Mouse (Mus musculus): ENCODE measurements around the gene Nmur1. TPM values are rescaled to one million over a fixed set of nuclear protein-coding genes. Genes with fewer than 3 reads are reported as not detected.
"Not testable (repeated sequence)": the region's sequence is repeated elsewhere in the genome, so short reads cannot be mapped to it uniquely, and the experiment has no call there.

Nmur1 gene
- polyA plus RNA-seq, 2 experiments from 2014 or later = 1.5 to 4.0 TPM

- ATAC-seq = peak; percentile 82
Measured at GRCm38 (mm10) chr1:86358906-86359797, 66.9 kb downstream of the Nmur1 start, which contains the start of gene Ncl. Gene Ncl, minus strand, starts transcription at chr1:86359400.

- no peak for ATAC-seq
Measured at GRCm38 (mm10) chr1:86358229-86358905, 67.7 kb downstream of the Nmur1 start.

- ATAC-seq = no peak
Measured at GRCm38 (mm10) chr1:86354186-86354585, 71.8 kb downstream of the Nmur1 start.

- ATAC-seq = no peak
Measured at GRCm38 (mm10) chr1:86350576-86350975, 75.5 kb downstream of the Nmur1 start.

GRCm38 (mm10) chr1:86349696-86350095 is 76.3 kb downstream of the Nmur1 start:
- no peak for ATAC-seq

- ATAC-seq = no peak
Measured at GRCm38 (mm10) chr1:86349201-86349600, 76.8 kb downstream of the Nmur1 start.

GRCm38 (mm10) chr1:86348801-86349200 is 77.2 kb downstream of the Nmur1 start:
- no peak for ATAC-seq

GRCm38 (mm10) chr1:86348083-86348482 is 77.9 kb downstream of the Nmur1 start:
- no peak for ATAC-seq

- ATAC-seq = no peak
Measured at GRCm38 (mm10) chr1:86347716-86348045, 78.3 kb downstream of the Nmur1 start.

- ATAC-seq = no peak
Measured at GRCm38 (mm10) chr1:86346851-86347715, 78.9 kb downstream of the Nmur1 start.

- no peak for ATAC-seq
Measured at GRCm38 (mm10) chr1:86345956-86346355, 80.1 kb downstream of the Nmur1 start.

GRCm38 (mm10) chr1:86345069-86345468 is 81.0 kb downstream of the Nmur1 start:
- no peak for ATAC-seq

- peak; percentile 87 for ATAC-seq
Measured at GRCm38 (mm10) chr1:86343969-86344861, 81.8 kb downstream of the Nmur1 start.

- no peak for ATAC-seq
Measured at GRCm38 (mm10) chr1:86343087-86343645, 82.9 kb downstream of the Nmur1 start.

- no peak for ATAC-seq
Measured at GRCm38 (mm10) chr1:86342371-86342770, 83.7 kb downstream of the Nmur1 start.

GRCm38 (mm10) chr1:86341096-86341495 is 84.9 kb downstream of the Nmur1 start:
- not testable (repeated sequence) for ATAC-seq

GRCm38 (mm10) chr1:86339156-86339812 is 86.7 kb downstream of the Nmur1 start:
- ATAC-seq = peak; percentile 59

GRCm38 (mm10) chr1:86336330-86336729 is 89.7 kb downstream of the Nmur1 start:
- ATAC-seq = no peak
